Mouse (Mus musculus) right cerebral cortex, postnatal 4 days (tissue): ENCODE measurements around the gene Ahnak2.

Experiments used
- DNase-seq: peaks from one replicate; pipeline ENCODE4 v3.0.0-alpha.2; 2022

Gene Ahnak2

GRCm38 (mm10) chr12:112795466-112796104 lies 6.9 kb downstream of the Ahnak2 start:
- no peak for DNase-seq

GRCm38 (mm10) chr12:112794998-112795397 lies 7.5 kb downstream of the Ahnak2 start:
- no peak for DNase-seq

GRCm38 (mm10) chr12:112794356-112794816 lies 8.1 kb downstream of the Ahnak2 start:
- DNase-seq = no peak

- peak; percentile 39 for DNase-seq
Observed at GRCm38 (mm10) chr12:112793601-112794355, 8.7 kb downstream of the Ahnak2 start.

GRCm38 (mm10) chr12:112791026-112791425 lies 11.4 kb downstream of the Ahnak2 start:
- DNase-seq = no peak

- DNase-seq = no peak
Observed at GRCm38 (mm10) chr12:112774481-112774880, 28.0 kb downstream of the Ahnak2 start.

GRCm38 (mm10) chr12:112774026-112774425 lies 28.4 kb downstream of the Ahnak2 start:
- no peak for DNase-seq

- no peak for DNase-seq
Observed at GRCm38 (mm10) chr12:112773366-112773765, 29.1 kb downstream of the Ahnak2 start.

GRCm38 (mm10) chr12:112772306-112772705 lies 30.2 kb downstream of the Ahnak2 start:
- no peak for DNase-seq

- DNase-seq = no peak
Observed at GRCm38 (mm10) chr12:112770396-112770795, 32.1 kb downstream of the Ahnak2 start.

GRCm38 (mm10) chr12:112769751-112770150 lies 32.7 kb downstream of the Ahnak2 start:
- DNase-seq = no peak

GRCm38 (mm10) chr12:112769031-112769430 lies 33.4 kb downstream of the Ahnak2 start:
- no peak for DNase-seq

GRCm38 (mm10) chr12:112768166-112768565 lies 34.3 kb downstream of the Ahnak2 start:
- DNase-seq = no peak

- DNase-seq = no peak
Observed at GRCm38 (mm10) chr12:112767036-112767890, 35.2 kb downstream of the Ahnak2 start.

- no peak for DNase-seq
Observed at GRCm38 (mm10) chr12:112766586-112766985, 35.9 kb downstream of the Ahnak2 start.

GRCm38 (mm10) chr12:112764991-112765390 lies 37.5 kb downstream of the Ahnak2 start:
- no peak for DNase-seq

- no peak for DNase-seq
Observed at GRCm38 (mm10) chr12:112764141-112764540, 38.3 kb downstream of the Ahnak2 start.

GRCm38 (mm10) chr12:112763176-112763575 lies 39.3 kb downstream of the Ahnak2 start:
- DNase-seq = no peak

- DNase-seq = no peak
Observed at GRCm38 (mm10) chr12:112762018-112762417, 40.4 kb downstream of the Ahnak2 start.

- no peak for DNase-seq
Observed at GRCm38 (mm10) chr12:112761411-112761810, 41.0 kb downstream of the Ahnak2 start.

- no peak for DNase-seq
Observed at GRCm38 (mm10) chr12:112760154-112760926, 42.1 kb downstream of the Ahnak2 start, which contains the start of gene Pld4. TSS of gene Pld4 (plus strand) at chr12:112760655.

GRCm38 (mm10) chr12:112759471-112759870 lies 43.0 kb downstream of the Ahnak2 start:
- DNase-seq = no peak
